Mouse (Mus musculus): ENCODE measurements at regions not wholly inside any gene's neighbourhood (a gene's known extent, or its start where the extent isn't known, plus 50 kb on each side); places are given as distances from the start of the nearest gene placed in this dataset.
A peak's percentile ranks its signal among the peaks of the same experiment; 100 is the strongest.

DNA sequence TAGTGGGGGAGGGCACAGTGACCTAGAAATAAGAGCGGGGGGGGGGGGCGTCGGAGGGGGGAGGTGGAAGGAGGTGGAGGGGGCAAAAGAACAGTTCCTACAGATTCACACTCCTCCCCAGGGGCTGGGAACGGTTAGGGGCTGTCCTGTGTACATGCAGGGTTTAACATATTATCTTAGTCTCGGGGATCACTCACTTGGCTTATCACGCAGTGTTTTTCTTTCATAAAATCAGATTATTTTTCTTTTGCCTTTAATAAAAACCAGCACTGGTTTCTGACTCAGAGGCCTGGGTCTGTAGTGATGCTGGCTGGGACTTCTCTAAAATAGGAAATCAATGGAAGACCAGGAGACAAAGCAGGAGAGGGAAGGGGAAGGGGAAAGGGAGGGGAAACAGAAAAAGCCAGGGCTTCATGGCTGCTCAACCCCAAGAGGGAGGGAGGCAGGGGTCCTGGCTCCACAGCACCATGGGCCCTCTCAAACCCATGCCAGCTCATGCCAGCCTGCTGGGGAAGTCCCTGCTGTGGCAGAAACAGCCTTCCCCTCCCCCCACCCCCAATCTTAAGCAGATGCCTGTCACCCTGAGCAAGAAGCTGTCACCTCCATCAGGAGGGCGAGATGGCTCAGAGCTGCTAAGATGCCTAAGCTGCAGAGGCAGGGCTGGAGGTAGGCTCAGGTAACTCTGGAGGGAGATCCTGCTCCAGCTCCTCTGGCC, 108.3 kb upstream of the Syt13 start:
- no peak for DNase-seq

DNA sequence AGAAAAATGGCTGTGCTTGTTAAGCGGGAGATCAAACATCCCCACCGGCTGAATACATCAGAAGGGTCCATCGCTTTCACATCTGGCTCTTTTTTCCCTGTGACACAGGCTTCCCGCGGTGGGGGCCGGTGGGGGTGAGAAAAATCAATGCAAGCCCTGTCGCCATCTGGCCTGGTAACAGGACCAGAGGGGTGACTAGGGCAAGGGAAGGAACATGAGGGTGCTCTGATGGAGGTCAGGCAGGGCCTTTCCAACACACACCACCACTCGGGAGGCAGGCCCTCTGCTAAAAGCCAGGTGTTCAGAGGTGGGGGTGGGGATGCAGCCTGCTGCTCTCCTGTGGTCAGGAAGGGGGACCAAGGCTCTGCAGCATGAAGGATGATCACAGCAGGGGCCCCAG, 107.5 kb upstream of the Syt13 start:
- no peak for DNase-seq

DNA sequence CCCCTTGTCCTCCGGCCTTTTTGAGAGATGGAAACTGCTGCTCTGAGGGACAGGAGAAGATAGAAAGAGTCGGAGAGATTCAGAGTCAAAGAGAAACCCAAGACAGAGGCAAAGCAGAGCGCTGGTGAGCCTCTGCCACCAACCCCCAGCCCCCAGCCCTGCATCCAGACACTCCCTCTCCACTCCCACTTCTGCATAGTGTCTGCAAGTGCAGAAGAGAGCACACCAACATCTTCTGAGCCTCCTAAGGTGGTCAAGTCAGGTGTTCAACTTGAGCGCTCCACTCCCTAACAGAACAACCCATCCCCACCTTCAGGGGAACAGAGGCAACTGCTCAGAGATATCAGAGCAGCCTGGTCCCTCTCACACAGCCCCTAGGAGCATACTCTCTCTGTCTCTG, 106.8 kb upstream of the Syt13 start:
- DNase-seq: no peak

DNA sequence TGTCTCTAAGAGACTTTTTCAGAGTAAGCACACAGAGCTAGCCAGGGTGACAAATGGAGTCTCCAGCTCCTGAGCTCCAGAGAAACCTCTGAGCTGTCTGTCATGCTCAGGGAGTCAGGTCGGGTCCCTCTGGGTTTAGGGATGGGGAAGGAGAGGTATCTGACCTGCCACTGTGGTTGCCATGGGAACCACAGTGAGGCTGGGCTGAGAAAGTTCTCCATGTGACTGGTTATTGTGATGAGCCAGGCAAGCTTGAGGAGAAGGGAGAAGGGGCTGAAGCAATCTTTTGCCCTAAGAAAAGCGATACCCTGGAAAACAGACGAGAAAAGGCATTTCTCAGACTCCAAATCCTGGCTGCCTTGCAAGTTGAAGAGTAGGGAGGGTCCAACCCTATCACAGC, 105.7 kb upstream of the Syt13 start:
- DNase-seq: no peak

DNA sequence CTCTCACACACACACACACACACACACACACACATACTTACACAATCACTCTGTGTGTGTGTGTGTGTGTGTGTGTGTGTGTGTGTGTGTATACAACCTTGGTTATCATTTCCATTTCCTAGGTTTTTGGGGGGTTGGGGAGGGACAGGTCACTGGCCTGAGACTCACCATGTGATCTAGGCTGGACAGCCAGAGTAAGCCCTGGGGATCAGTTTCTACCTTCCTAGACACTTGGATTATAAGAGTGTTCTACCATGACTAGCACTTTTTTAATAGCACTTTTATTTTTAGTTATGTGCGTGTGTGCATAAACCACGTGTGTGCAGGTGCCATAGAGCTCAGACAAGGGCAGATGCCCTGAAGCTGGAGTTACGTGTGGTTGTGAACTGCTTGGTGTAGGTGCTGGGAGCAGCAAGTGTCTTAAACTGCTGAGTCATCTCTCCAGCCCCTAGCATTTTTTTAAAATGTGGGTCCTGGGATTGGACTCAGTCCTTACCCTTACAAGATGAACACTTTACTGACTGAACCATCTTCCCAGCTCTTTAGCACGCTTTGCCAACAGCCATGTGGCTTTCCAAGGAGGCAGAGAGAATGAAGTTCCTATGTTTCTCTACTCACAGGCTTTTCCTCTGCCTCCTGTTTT, 105.1 kb upstream of the Syt13 start:
- no peak for DNase-seq

DNA sequence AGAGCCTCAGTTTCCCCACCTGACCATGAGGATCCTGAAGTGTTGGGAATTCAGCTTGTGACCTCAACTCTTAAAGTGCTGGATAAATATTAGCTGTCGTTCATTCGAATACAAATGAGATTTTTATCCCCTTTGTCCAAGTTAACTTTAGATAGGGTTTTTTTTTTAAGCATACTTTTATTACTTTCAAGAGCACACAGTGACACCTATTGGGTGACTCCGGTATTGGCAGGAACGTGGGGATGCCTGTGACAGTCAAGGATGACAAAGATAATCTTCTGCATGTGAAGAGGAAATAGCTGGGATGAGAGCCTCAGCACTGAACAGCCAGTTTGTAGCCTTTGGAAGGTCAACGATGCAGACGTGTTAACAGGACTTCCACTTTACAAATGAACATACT, 103.9 kb upstream of the Syt13 start:
- peak; percentile 63 to 66 for DNase-seq

DNA sequence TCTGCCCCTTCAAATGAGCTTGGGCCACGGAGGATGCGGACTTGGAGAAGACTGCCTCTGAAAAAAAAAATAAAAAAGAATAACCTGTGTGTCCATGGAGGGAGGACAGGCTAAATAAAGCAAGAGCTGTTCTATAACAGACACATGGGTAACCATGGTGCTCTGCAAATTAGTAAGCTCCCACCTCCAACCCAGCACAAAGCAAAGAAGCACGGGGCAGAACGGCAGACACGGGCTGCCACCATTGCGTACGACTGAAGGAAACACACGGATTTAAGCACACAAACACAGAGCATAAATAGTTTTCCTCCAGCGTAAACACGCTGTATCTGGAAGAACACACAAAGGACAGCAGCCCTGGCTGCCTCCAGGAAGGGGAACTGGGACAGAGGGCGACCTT, 101.9 kb upstream of the Syt13 start:
- DNase-seq: no peak

DNA sequence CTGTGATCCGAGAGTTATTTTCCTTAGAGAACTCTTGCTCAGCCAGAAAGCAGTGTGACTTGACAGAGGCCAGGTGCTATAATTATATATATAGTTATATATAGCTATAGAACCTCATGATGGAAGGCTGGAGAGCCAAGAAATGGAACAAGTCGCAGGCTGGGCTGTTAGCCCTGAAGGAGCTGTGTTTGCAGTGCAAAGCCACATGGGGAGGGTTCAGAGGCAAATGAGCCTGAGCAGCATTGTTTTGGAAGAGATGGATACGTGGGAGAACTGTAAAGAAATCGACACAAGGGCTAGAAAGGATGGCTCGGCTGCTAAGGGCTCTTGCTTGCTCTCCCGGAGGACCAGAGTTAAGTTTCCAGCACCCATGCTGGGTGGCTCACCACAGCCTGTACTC, 95.3 kb upstream of the Syt13 start:
- no peak for DNase-seq

DNA sequence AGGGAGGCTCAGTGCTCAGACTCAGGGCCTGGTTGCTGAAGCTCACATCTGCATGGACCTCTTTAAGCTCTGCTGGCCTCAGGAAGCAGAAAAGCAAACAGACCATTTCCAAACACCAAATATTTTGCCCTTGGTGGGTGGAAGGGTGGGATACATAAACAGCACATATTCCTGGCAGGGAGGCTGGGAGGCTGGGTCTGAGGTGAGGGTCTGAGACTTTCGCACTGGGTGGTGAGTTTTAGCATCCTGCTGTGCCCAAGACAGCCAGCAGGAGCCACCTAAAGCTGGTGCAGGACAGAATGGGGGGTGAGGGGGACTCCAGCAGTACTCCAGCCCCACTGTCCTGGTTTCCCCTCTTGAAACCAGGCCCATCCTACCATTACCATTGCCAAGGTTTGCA, 90.6 kb upstream of the Syt13 start:
- no peak for DNase-seq

DNA sequence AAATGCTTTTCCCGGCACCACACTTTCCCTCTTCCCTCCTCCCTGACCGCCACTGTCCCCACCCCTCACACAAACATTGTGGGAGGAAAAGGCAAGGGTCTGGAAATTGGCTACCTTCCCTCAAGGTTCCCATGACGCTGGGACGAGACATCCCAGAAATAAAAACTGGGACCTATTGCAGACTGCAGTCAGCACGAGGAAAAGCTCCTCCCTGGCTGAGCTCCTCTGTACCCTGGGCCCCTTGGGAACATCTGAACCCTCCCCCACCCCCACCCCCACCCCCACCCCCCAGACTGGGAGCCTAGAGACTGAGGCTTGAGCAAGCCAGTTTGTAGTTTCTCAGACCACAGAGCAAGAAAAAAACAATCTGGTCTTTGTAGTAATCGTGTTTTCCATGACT, 89.5 kb upstream of the Syt13 start:
- no peak for DNase-seq

DNA sequence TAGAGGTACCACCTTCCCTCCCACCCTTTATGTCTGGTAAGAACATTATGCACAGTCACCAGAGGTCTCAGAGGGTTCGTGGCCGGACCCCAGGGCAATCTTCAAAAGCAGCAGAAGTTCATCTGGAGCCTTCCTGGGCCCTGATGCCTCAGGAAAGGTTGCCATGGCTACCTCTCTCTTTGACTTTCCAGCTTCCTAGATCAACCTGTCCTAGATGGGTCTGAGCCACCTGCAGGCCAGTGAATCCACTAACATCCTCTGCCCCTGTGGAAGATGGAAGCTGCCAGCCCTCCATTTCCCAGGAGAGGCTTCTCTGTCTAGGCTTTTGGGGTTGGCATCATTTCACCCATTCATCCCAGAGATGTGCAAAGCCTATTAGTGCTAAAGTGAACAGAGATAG, 84.8 kb upstream of the Syt13 start:
- no peak for DNase-seq

DNA sequence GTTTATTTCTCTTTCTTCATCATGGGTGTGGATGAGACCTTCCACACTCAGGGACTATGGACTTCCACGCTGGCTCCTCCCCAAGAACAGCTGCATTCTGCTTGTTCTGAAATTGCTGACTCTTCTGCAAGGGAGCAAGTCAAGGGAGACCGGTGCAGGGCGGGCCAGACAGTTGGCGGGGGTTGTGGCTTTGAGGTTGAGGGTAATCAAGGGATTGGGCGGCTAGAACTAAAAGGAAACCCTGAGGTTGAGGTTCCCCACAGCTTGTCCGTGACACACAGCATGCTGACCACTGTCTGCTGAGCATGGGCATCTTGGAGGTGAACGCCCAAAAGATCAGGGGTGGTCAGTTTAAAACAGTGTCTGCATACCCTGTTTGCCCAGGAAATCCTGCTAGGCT, 83.1 kb upstream of the Syt13 start:
- DNase-seq: no peak

DNA sequence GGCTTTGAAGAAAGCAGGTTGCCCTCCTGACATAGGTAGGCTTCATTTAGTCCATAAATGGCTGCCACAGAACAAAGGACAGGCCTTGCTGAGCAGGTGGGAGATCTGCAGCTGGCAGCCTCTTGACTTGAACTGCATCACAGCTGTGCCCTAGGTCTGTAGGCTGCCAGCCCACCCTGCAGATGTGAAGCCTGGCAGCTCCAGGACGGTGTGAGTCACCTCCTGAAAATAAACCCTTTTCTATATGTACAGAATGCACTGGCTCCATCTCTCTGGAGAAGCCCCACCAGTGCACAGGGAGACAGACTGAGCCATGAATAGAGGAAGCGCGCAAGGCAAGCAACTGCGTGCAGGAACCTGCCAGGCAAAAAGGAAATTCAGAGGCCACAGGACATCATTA, 78.7 kb upstream of the Syt13 start:
- no peak for DNase-seq

DNA sequence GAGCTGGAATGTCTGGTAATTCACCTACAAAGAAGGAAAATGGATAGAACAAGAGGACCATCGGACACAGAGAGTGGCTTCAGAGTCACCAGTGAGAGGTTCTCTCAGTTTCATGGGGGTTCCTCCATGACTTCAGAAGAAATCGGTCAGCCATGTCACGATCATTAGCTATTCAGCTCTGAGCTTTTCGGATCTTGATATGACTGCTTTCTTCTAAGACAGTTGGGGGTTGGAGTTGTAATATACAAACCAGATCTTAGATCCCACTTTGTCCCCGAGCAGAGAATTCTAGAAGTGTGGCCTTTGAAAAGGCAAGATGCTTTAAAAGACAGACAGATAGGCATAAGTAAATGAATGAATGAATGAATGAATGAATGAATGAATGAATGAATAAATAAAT, 76.9 kb upstream of the Syt13 start:
- DNase-seq: no peak

DNA sequence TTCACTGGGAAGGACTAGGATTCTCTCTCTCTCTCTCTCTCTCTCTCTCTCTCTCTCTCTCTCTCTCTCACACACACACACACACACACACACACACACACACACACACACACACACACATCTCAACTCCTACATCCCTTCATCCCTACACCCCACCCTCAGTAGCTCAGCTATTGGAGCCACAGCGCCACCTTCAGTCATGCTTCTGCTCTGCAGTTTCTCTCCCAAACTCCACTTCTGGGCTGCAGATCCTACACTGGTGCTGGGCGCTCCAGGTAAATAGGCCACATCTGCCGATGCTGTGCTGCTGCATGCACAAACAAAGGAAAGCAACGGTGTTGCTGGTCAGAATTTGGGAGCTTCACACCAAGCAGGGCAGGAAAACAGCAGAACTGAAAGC, 74.9 kb upstream of the Syt13 start:
- DNase-seq: peak; percentile 70 to 74

DNA sequence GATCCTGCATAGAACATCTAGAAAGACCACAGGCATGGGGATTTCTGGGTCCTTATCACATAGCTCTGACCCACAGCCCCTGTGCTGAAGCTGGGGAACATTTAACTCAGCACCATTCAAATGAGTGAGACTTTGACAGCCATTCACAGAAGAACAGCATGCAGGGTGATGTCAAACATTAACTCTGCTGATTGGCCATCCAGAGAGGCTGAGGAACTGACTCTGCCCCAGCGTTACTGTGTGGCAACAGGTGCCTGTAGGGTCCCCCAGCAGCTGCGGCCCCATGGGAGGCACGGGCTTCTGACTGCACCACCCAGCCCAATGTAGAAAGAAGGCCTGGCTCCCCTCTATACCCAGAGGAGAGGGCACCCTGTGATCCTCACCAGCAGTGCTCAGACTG, 73.3 kb upstream of the Syt13 start:
- DNase-seq: no peak

DNA sequence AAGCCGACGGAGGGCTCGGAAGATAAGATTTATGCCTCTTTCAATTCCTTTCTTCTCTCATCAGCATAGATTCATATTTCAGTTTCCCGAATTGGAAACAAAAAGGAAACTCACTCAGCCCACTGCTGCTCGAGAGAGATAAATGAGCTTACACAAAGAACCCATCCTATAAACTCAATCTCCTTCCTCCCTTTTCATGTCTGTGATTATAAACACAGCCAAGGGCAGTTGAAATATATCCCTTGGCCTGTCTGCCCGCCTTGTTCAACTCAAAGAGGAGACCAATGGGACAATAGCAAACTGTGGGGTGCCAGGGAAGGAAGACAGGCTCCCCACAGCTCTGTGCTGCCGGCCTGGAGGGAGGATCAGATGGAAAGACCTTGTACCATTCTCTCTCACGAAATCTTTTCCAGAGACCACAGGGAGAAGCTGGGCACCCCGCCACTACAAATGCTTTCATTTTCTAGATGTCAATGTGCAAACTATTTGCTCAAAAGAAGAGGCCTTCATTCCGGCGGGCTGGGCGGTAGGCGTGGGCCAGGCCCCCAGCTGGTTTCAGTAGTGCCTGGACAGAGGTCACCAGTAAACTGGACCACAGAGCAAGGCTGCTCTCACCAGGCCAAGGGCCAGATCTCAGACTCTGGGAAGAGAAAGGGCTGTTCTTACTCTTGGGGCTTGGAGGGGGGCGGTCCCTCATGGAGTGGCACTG, 69.7 kb upstream of the Syt13 start:
- peak in 1 of 2 experiments; percentile 34 for DNase-seq

DNA sequence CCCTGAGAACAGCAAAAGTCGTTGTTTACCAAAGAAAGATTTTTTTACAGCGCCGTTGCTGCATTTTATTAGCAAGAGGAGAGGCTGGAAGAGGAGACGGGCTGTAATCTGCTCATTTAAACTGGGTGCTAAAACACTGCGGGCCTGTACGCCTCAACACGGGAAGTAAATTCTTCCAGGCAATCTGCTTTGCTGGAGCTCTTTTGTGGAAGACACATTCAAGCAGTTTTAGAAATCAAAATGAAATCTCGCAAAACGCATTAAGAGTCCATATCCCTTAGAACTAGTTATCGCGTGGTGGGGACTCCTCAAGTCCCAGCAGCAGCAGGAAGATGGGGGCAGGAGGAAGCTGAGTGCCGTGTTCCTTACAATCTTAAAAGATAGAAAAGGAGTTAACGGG, 65.9 kb upstream of the Syt13 start:
- DNase-seq: no peak

DNA sequence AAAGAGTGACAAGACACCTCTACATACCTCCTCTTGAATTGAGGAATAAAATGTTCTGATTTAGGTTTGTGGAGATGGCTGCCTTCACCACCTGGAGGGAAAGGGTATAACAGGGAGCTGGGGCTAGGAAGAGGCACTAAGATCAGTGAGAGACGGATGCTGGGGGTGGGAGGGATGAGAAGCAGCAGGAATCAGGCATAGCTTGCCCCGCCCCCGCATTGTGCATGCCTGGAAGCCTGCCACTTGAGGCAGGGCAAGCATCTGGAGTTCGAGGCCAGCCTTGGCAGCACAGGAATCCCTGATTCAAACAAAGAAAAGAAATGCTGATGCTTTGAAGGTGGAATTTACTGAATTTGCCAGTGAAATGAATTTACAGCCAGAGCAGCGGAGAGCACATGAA, 63.6 kb upstream of the Syt13 start:
- no peak for DNase-seq

DNA sequence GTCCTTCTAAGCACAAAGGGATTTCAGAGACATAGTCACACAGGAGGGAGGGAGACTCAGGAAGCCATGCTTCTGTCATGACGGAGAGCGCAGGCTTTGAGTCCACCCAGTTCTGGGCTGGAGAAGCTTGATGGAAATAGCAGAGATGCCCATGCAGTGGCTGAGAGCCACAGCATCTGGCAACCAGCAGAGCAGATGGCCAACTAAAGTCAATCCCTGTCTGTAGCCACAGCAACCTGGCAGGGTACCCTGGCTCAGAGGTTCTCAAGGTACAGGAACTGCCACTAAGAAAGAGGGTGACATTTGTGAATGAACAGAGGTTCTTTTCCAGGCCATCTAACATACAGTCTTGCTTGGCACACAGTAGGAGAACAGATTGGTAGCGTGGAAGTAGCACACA, 61.7 kb upstream of the Syt13 start:
- no peak for DNase-seq

DNA sequence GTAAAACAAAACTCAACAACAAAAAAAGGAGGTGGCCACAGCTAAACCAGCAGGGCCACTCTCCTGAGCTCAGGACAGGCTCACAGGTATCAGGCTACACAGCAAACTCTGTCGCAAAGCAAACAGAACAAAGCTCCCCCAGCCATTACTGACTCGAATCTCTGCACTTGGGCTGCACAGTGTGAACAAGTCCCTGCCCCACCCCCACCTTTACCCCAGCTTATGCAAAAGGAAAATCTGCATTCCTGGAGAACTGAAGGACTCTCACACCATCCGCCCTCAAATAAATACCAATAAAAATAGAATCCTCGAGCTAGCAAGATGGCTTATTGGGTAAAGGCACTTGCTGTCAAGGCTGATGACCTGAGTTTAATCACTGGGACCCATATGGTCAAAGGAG, 60.6 kb upstream of the Syt13 start:
- no peak for DNase-seq

DNA sequence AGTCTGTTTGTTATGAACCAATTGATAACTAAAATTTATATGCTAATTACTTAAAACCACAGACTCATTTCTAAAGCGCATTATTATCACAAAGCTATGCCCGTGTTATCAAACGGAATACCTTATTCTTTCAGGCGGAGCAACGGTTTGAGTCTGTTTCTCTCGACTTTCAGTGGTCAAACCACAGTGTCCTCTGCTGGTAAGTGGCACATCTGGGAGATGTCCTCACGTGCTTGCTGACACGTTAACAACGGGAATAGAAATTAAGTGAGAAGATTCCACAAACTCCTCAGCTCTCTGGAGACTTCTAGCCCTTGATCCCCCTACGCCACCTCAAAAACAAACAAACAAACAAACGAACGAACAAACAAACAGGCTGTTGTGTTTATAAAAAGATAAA, 58.9 kb upstream of the Syt13 start:
- DNase-seq: no peak

DNA sequence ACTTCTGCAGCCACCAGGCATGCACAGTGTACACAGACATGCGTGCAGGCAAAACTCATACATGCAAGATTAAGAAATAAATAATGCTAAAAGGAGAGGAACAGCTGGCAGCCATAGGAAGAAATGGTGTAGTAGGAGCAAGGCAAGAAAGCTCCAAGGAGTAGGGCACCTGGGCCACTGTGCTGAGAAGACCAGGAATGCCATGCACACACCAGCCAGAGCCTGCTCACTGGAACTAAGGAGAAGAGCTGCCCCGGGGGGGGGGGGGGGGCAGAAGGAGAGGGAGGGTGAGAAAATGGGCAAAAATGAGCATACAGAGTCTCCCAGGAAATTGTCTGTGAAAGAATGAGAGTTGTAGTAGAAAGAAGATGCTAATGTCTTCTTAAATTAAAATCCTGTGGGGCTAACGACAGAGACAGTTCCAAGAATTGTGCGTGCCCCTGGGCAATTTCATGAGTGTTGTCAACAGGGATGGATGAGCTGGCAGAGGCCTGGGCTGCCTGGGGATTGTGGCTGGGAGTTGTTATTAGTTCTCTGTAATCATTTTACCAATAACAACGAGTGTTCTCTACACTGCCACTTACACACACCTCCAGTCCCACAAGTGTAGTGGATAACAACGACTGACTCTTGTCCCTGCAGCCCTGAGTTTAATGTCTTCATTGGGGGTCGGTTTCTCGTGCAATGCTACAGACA, 54.2 kb upstream of the Syt13 start:
- DNase-seq: no peak

Data from layer of hippocampus, postnatal 36 days (tissue).